Mouse (Mus musculus) limb, embryonic 11.5 days (tissue): ENCODE measurements around the gene St6galnac3. TPM values are rescaled to one million over a fixed set of nuclear protein-coding genes. Genes with fewer than 3 reads are reported as not detected.

ENCODE experiments used
- ATAC-seq: fragments of 200-750 bp; cut with Nextera tagmentation; 2 replicates; pipeline ENCODE4 v1.8.0; 2017; ENCODE audit warnings: low read depth; ENCODE audit not compliant: insufficient number of reproducible peaks, low FRiP score, low TSS enrichment
- DNase-seq: peaks from one replicate; pipeline ENCODE4 v3.0.0-alpha.2; 2015; ENCODE audit warnings: low spot score
- H3K27ac ChIP-seq: fragments of 300-500 bp; sonication (generic); replicated peaks from 2 replicates; pipeline ENCODE4 v1.5.1; 2014; ENCODE audit warnings: low read depth, mild to moderate bottlenecking, low read length
- H3K27me3 ChIP-seq: fragments of 300-500 bp; sonication (generic); 2 replicates; pipeline ENCODE4 v1.6.1; 2014; ENCODE audit warnings: mild to moderate bottlenecking, low read length, mixed read lengths; ENCODE audit not compliant: control insufficient read depth, insufficient read depth
- H3K36me3 ChIP-seq: fragments of 300-500 bp; sonication (generic); 2 replicates; pipeline ENCODE4 v1.6.1; 2014; ENCODE audit warnings: mild to moderate bottlenecking, low read length, moderate library complexity, mixed read lengths; ENCODE audit not compliant: control insufficient read depth, insufficient read depth
- H3K4me1 ChIP-seq: fragments of 300-500 bp; sonication (generic); 2 replicates; pipeline ENCODE4 v1.6.1; 2014; ENCODE audit warnings: low read length, mixed read lengths; ENCODE audit not compliant: control insufficient read depth, insufficient read depth
- H3K4me2 ChIP-seq: fragments of 300-500 bp; sonication (generic); 2 replicates; pipeline ENCODE4 v1.6.1; 2014; ENCODE audit warnings: low read depth, mild to moderate bottlenecking, moderate library complexity; ENCODE audit not compliant: severe bottlenecking
- H3K4me3 ChIP-seq: fragments of 300-500 bp; sonication (generic); 2 replicates; pipeline ENCODE4 v1.5.1; 2014; ENCODE audit warnings: low read depth, low read length
- H3K9ac ChIP-seq: fragments of 300-500 bp; sonication (generic); 2 replicates; pipeline ENCODE4 v1.6.1; 2014; ENCODE audit warnings: mild to moderate bottlenecking, low read length
- H3K9me3 ChIP-seq: fragments of 300-500 bp; sonication (generic); 2 replicates; pipeline ENCODE4 v1.6.1; 2016; ENCODE audit warnings: low read length; ENCODE audit not compliant: control insufficient read depth
- WGBS: fragments of 180-500 bp; shearing (Covaris S2); extraction: QIAGEN DNeasy Blood & Tissue Kit; methylation state at CpG from one replicate; pipeline ENCODE4 v1.1.7; 2014; 5-methylcytosine and 5-hydroxymethylcytosine counted together
- polyA plus RNA-seq: library from polyadenylated mRNA; unstranded; fragments of >200 nt; fragmentation: Nextera tagmentation; extraction: Ambion mirVana; gene quantifications from 2 replicates; pipeline ENCODE4 v1.2.1, GENCODE M21; 2014

Gene St6galnac3
- polyA plus RNA-seq, 1 experiment from 2014 or later, result 51.2 TPM

GRCm38 (mm10) chr3:153675832-153676231 lies 49.1 kb downstream of the St6galnac3 start:
- H3K27me3 ChIP-seq, result no peaks in the 10 kb centered on the region
- peaks cover 2% of the 10 kb centered on the region; the same call in 1 of the 2 replicates for H3K4me1 ChIP-seq
- ATAC-seq (no peak), DNase-seq (no peak)
- H3K36me3 ChIP-seq, result no peaks in the 10 kb centered on the region
- no peak overlapping the region for H3K9ac ChIP-seq
- no peak overlapping the region for H3K4me3 ChIP-seq
- 20% methylated on average over 7 of the region's 7 CpGs for WGBS
- H3K27ac ChIP-seq, result no peak overlapping the region
- H3K4me2 ChIP-seq, result no peak overlapping the region
- no peaks in the 10 kb centered on the region for H3K9me3 ChIP-seq

- no peaks in the 10 kb centered on the region for H3K36me3 ChIP-seq
- peaks cover 2% of the 10 kb centered on the region; the same call in 1 of the 2 replicates for H3K4me1 ChIP-seq
- H3K9me3 ChIP-seq, result no peaks in the 10 kb centered on the region
- DNase-seq, result peak; percentile 83
- no peak overlapping the region for H3K4me3 ChIP-seq
- no peak overlapping the region for H3K27ac ChIP-seq
- WGBS, result 25% methylated on average over 12 of the region's 12 CpGs
- no peaks in the 10 kb centered on the region for H3K27me3 ChIP-seq
- peak; percentile 49; the same call in 1 of the 2 replicates for ATAC-seq
- H3K9ac ChIP-seq, result no peak overlapping the region
- H3K4me2 ChIP-seq, result no peak overlapping the region
Observed at GRCm38 (mm10) chr3:153675073-153675472, 49.9 kb downstream of the St6galnac3 start.

GRCm38 (mm10) chr3:153674359-153674758 lies 50.6 kb downstream of the St6galnac3 start:
- WGBS, result 85% methylated on average over 8 of the region's 8 CpGs
- H3K9me3 ChIP-seq, result no peaks in the 10 kb centered on the region

GRCm38 (mm10) chr3:153673451-153673850 lies 51.5 kb downstream of the St6galnac3 start:
- ATAC-seq, result no peak
- H3K9ac ChIP-seq, result no peak overlapping the region
- no peaks in the 10 kb centered on the region for H3K36me3 ChIP-seq
- no peak overlapping the region for H3K4me2 ChIP-seq
- peaks cover 2% of the 10 kb centered on the region; the same call in 1 of the 2 replicates for H3K4me1 ChIP-seq
- no peaks in the 10 kb centered on the region for H3K9me3 ChIP-seq
- no peaks in the 10 kb centered on the region for H3K27me3 ChIP-seq
- no peak for DNase-seq
- WGBS, result 80% methylated on average over 12 of the region's 12 CpGs
- H3K27ac ChIP-seq, result no peak overlapping the region
- H3K4me3 ChIP-seq, result no peak overlapping the region

More at GRCm38 (mm10) chr3:153674359-153674758, 50.6 kb downstream of the St6galnac3 start:
- DNase-seq (no peak), ATAC-seq (no peak)
- H3K4me1 ChIP-seq, result peaks cover 2% of the 10 kb centered on the region; the same call in 1 of the 2 replicates
- no peak overlapping the region for H3K4me3 ChIP-seq
- no peak overlapping the region for H3K9ac ChIP-seq
- no peak overlapping the region for H3K4me2 ChIP-seq
- no peaks in the 10 kb centered on the region for H3K36me3 ChIP-seq
- H3K27ac ChIP-seq, result no peak overlapping the region
- H3K27me3 ChIP-seq, result no peaks in the 10 kb centered on the region

- WGBS, result 81% methylated on average over 10 of the region's 10 CpGs
- Histone ChIP-seq H3K36me3 (no peaks in the 10 kb centered on the region), H3K9me3 (no peaks in the 10 kb centered on the region), H3K9ac (no peak overlapping the region), H3K4me3 (no peak overlapping the region), H3K27ac (no peak overlapping the region), H3K27me3 (no peaks in the 10 kb centered on the region), H3K4me1 (peaks cover 2% of the 10 kb centered on the region; the same call in 1 of the 2 replicates), H3K4me2 (no peak overlapping the region)
- DNase-seq (no peak), ATAC-seq (no peak)
Observed at GRCm38 (mm10) chr3:153670953-153671674, 53.9 kb downstream of the St6galnac3 start.

GRCm38 (mm10) chr3:153669737-153670435 lies 55.1 kb downstream of the St6galnac3 start:
- H3K27ac ChIP-seq, result no peak overlapping the region
- ATAC-seq (no peak), DNase-seq (no peak)
- H3K4me2 ChIP-seq, result no peak overlapping the region
- no peak overlapping the region for H3K4me3 ChIP-seq
- no peak overlapping the region for H3K9ac ChIP-seq
- H3K27me3 ChIP-seq, result no peaks in the 10 kb centered on the region
- H3K9me3 ChIP-seq, result no peaks in the 10 kb centered on the region
- no peaks in the 10 kb centered on the region for H3K36me3 ChIP-seq
- WGBS, result 88% methylated on average over 13 of the region's 13 CpGs
- H3K4me1 ChIP-seq, result peaks cover 2% of the 10 kb centered on the region; the same call in 1 of the 2 replicates

GRCm38 (mm10) chr3:153669329-153669728 lies 55.6 kb downstream of the St6galnac3 start:
- H3K4me3 ChIP-seq, result no peak overlapping the region
- H3K4me2 ChIP-seq, result no peak overlapping the region
- H3K4me1 ChIP-seq, result peaks cover 2% of the 10 kb centered on the region; the same call in 1 of the 2 replicates
- H3K27me3 ChIP-seq, result no peaks in the 10 kb centered on the region
- H3K27ac ChIP-seq, result no peak overlapping the region
- no peaks in the 10 kb centered on the region for H3K36me3 ChIP-seq
- no peaks in the 10 kb centered on the region for H3K9me3 ChIP-seq
- H3K9ac ChIP-seq, result no peak overlapping the region
- WGBS, result 94% methylated on average over 8 of the region's 8 CpGs
- no peak for ATAC-seq
- no peak for DNase-seq

- no peak overlapping the region for H3K27ac ChIP-seq
- no peaks in the 10 kb centered on the region for H3K36me3 ChIP-seq
- no peak overlapping the region for H3K9ac ChIP-seq
- DNase-seq (no peak), ATAC-seq (no peak)
- 84% methylated on average over 21 of the region's 21 CpGs for WGBS
- H3K4me2 ChIP-seq, result no peak overlapping the region
- no peaks in the 10 kb centered on the region for H3K27me3 ChIP-seq
- H3K9me3 ChIP-seq, result no peaks in the 10 kb centered on the region
- peaks cover 2% of the 10 kb centered on the region; the same call in 1 of the 2 replicates for H3K4me1 ChIP-seq
- no peak overlapping the region for H3K4me3 ChIP-seq
Observed at GRCm38 (mm10) chr3:153668447-153669290, 56.3 kb downstream of the St6galnac3 start.
